Mouse (Mus musculus) adrenal gland, adult 2 months (tissue): ENCODE measurements around the gene Hsf5. TPM values are rescaled to one million over a fixed set of nuclear protein-coding genes. Genes with fewer than 3 reads are reported as not detected.
A peak's percentile ranks its signal among the peaks of the same experiment; 100 is the strongest.

Experiments used
- DNase-seq: peaks from one replicate; pipeline ENCODE4 v3.0.0; 2021
- polyA plus RNA-seq: library from polyadenylated mRNA; depleted of rRNA; stranded (reverse); fragments of >200 nt; gene quantifications from 2 replicates; pipeline ENCODE4 v1.2.3, GENCODE M21; 2012
- total RNA-seq, 2 experiments: library from RNA; stranded (reverse); gene quantifications; 2 replicates each; pipeline ENCODE4 v1.2.3; 2021

Hsf5 gene
- total and polyA plus RNA-seq, 3 experiments = 0.04 to 0.12 TPM; not detected in 1

GRCm38 (mm10) chr11:87590841-87591525 is 26.0 kb upstream of the Hsf5 start:
- peak; percentile 60 for DNase-seq

GRCm38 (mm10) chr11:87591526-87592353 is 25.2 kb upstream of the Hsf5 start, which contains the start of gene Mtmr4:
Gene Mtmr4, plus strand, starts transcription at chr11:87592162.
- DNase-seq = peak; percentile 100

- no peak for DNase-seq
Measured at GRCm38 (mm10) chr11:87592354-87592695, 24.6 kb upstream of the Hsf5 start.

- peak; percentile 47 for DNase-seq
Measured at GRCm38 (mm10) chr11:87592713-87593598, 24.0 kb upstream of the Hsf5 start.

GRCm38 (mm10) chr11:87595327-87595841 is 21.6 kb upstream of the Hsf5 start:
- peak; percentile 95 for DNase-seq

- DNase-seq = no peak
Measured at GRCm38 (mm10) chr11:87595976-87596375, 21.0 kb upstream of the Hsf5 start.

- DNase-seq = no peak
Measured at GRCm38 (mm10) chr11:87596492-87596891, 20.5 kb upstream of the Hsf5 start.

- DNase-seq = no peak
Measured at GRCm38 (mm10) chr11:87597061-87597460, 19.9 kb upstream of the Hsf5 start.

GRCm38 (mm10) chr11:87599395-87600089 is 17.4 kb upstream of the Hsf5 start:
- no peak for DNase-seq

GRCm38 (mm10) chr11:87600322-87600853 is 16.6 kb upstream of the Hsf5 start:
- no peak for DNase-seq

- no peak for DNase-seq
Measured at GRCm38 (mm10) chr11:87602234-87602633, 14.7 kb upstream of the Hsf5 start.

GRCm38 (mm10) chr11:87603571-87603970 is 13.4 kb upstream of the Hsf5 start:
- DNase-seq = no peak

- no peak for DNase-seq
Measured at GRCm38 (mm10) chr11:87609264-87609663, 7.7 kb upstream of the Hsf5 start.

- no peak for DNase-seq
Measured at GRCm38 (mm10) chr11:87611547-87611946, 5.4 kb upstream of the Hsf5 start.

- DNase-seq = no peak
Measured at GRCm38 (mm10) chr11:87613972-87614371, 3.0 kb upstream of the Hsf5 start.

GRCm38 (mm10) chr11:87615551-87615950 is 1.4 kb upstream of the Hsf5 start:
- DNase-seq = no peak

GRCm38 (mm10) chr11:87615952-87616351 is 1.0 kb upstream of the Hsf5 start:
- no peak for DNase-seq

GRCm38 (mm10) chr11:87617606-87618005 is 642 bp downstream of the Hsf5 start:
- no peak for DNase-seq

GRCm38 (mm10) chr11:87623160-87623559 is 6.2 kb downstream of the Hsf5 start:
- no peak for DNase-seq

GRCm38 (mm10) chr11:87629859-87630258 is 12.9 kb downstream of the Hsf5 start:
- DNase-seq = peak; percentile 59

- DNase-seq = no peak
Measured at GRCm38 (mm10) chr11:87638793-87639192, 21.8 kb downstream of the Hsf5 start.
